Mouse (Mus musculus): ENCODE data around the gene Dgkh. TPM values are rescaled to one million over a fixed set of nuclear protein-coding genes. Genes with fewer than 3 reads are reported as not detected.

Gene Dgkh
- polyA plus RNA-seq, 1 experiment = 1.2 TPM

DNA sequence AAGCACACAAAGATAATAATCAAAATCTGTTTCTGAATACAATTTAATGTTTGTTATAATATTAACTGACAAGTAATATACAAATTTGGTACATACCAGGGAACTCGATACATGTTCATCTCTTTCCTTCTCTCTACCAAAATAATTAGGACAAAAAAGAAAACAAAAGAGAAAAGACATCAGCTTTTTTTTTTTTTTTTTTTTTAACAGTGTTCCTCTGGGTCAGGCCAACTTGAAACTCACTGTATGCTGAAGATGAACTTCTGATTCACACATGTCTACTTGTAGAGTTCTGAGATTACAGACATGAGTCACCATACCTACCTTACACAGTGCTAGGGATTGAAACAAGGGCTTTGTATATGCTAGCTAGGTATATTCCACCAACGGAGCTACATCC, 28.5 kb upstream of the Dgkh start:
- no peak overlapping the region for H3ac ChIP-seq (ENCODE audit: control insufficient read depth, insufficient read length, low read depth)
- no peaks in the 10 kb centered on the region for H3K27me3 ChIP-seq (ENCODE audit: control insufficient read depth, insufficient read depth, insufficient read length)
- TF ChIP-seq CTCF (IDR thresholded peaks at IDR 0.05; ENCODE audit: control insufficient read depth, insufficient read depth, insufficient read length) (no peak), CEBPB (IDR thresholded peaks at IDR 0.05; ENCODE audit: low read depth) (no peak), FOSL1 (IDR thresholded peaks at IDR 0.05; ENCODE audit: insufficient read depth, low read length, poor library complexity, severe bottlenecking) (no peak), USF1 (IDR thresholded peaks at IDR 0.05; ENCODE audit: low read depth) (no peak), MYOD1 (IDR thresholded peaks at IDR 0.05; ENCODE audit: control insufficient read depth, insufficient read length, low read depth) (no peak), MYOG (IDR thresholded peaks at IDR 0.05; ENCODE audit: control insufficient read depth, extremely low read depth, insufficient read length) (no peak), MAX (IDR thresholded peaks at IDR 0.05) (no peak)
- no peaks in the 10 kb centered on the region for H3K79me2 ChIP-seq (ENCODE audit: control insufficient read depth, insufficient read depth)
- no peaks in the 10 kb centered on the region for H3K36me3 ChIP-seq (ENCODE audit: control insufficient read depth, insufficient read depth)
- H3K4me3 ChIP-seq (ENCODE audit: insufficient read depth, poor library complexity, severe bottlenecking) = no peak overlapping the region
- no peaks in the 10 kb centered on the region for H3K79me3 ChIP-seq (ENCODE audit: low read depth)

DNA sequence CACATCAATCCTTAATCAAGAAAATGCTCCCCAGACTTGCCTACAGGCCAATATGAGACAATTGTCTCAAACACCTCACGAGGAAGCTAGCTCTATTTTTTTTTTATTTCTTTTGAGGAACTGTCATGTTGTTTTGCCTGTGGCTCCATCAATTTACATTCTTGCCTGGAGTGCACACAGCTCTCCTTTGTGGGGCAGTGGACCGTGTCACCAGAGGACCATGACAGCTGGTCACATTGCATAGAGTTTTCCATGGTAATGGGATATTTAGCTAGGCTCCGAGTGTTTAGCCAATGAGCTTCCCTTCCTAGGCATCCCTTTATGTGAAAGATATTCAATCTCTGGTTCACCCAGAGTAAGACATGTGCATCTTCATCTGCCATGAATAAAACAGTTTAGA, 26.9 kb upstream of the Dgkh start:
- Histone ChIP-seq H3K79me2 (ENCODE audit: control insufficient read depth, insufficient read depth) (no peaks in the 10 kb centered on the region), H3K27me3 (ENCODE audit: control insufficient read depth, insufficient read depth, insufficient read length) (no peaks in the 10 kb centered on the region), H3ac (ENCODE audit: control insufficient read depth, insufficient read length, low read depth) (no peak overlapping the region), H3K4me3 (ENCODE audit: insufficient read depth, poor library complexity, severe bottlenecking) (no peak overlapping the region), H3K36me3 (ENCODE audit: control insufficient read depth, insufficient read depth) (no peaks in the 10 kb centered on the region), H3K79me3 (ENCODE audit: low read depth) (no peaks in the 10 kb centered on the region)
- no peak for TF ChIP-seq MYOG (IDR thresholded peaks at IDR 0.05; ENCODE audit: control insufficient read depth, extremely low read depth, insufficient read length)
- TF ChIP-seq CEBPB (IDR thresholded peaks at IDR 0.05; ENCODE audit: low read depth) = no peak
- no peak for TF ChIP-seq MAX (IDR thresholded peaks at IDR 0.05)
- TF ChIP-seq FOSL1 (IDR thresholded peaks at IDR 0.05; ENCODE audit: insufficient read depth, low read length, poor library complexity, severe bottlenecking) = no peak
- no peak for TF ChIP-seq USF1 (IDR thresholded peaks at IDR 0.05; ENCODE audit: low read depth)
- TF ChIP-seq MYOD1 (IDR thresholded peaks at IDR 0.05; ENCODE audit: control insufficient read depth, insufficient read length, low read depth) = no peak
- TF ChIP-seq CTCF (IDR thresholded peaks at IDR 0.05; ENCODE audit: control insufficient read depth, insufficient read depth, insufficient read length) = no peak

DNA sequence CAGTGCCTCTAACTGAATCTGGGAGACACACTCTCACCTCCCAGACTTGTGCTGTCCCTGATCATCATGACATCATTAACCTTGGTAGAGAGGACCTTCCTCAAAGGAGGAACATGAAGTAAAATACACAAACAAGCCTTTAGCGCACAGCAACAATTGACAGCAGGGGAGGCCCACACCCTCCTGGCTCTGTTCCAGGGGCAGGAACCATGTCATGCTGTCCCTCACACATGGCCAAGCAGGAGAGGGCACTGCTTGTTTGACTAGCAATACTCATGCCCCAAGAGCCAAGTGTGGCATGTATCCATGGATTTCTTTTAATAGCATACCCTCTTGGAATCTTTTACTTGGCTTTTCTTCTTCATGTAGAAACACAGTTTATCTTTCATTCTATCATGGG, 22.7 kb upstream of the Dgkh start:
- Histone ChIP-seq H3K36me3 (ENCODE audit: control insufficient read depth, insufficient read depth) (no peaks in the 10 kb centered on the region), H3K27me3 (ENCODE audit: control insufficient read depth, insufficient read depth, insufficient read length) (no peaks in the 10 kb centered on the region), H3K4me3 (ENCODE audit: insufficient read depth, poor library complexity, severe bottlenecking) (no peak overlapping the region), H3ac (ENCODE audit: control insufficient read depth, insufficient read length, low read depth) (no peak overlapping the region), H3K79me3 (ENCODE audit: low read depth) (no peaks in the 10 kb centered on the region), H3K79me2 (ENCODE audit: control insufficient read depth, insufficient read depth) (no peaks in the 10 kb centered on the region)
- TF ChIP-seq MYOG (IDR thresholded peaks at IDR 0.05; ENCODE audit: control insufficient read depth, extremely low read depth, insufficient read length) = no peak
- TF ChIP-seq FOSL1 (IDR thresholded peaks at IDR 0.05; ENCODE audit: insufficient read depth, low read length, poor library complexity, severe bottlenecking) = no peak
- TF ChIP-seq CEBPB (IDR thresholded peaks at IDR 0.05; ENCODE audit: low read depth) = no peak
- TF ChIP-seq MAX (IDR thresholded peaks at IDR 0.05) = no peak

DNA sequence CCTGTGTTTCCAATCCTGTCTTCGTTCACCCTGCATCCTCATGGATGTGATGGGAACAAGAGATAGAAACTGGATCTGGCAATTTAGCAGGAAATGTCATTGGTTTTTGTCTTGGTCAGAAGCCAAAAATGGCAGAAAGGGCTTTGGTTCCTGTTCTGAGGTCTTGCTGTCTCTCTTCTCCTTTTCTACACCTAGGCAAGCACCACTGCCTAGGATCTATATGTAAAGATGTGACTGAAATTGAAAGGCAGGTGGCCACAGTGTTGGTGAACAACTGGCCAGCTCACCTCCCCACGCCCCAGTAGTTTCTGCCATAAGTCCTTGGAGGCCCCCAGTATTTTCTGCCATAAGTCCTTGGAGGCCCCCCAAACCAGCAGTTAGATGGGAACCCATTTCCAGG, 16.1 kb upstream of the Dgkh start:
- no peaks in the 10 kb centered on the region for H3K79me2 ChIP-seq (ENCODE audit: control insufficient read depth, insufficient read depth)
- H3ac ChIP-seq (ENCODE audit: control insufficient read depth, insufficient read length, low read depth) = no peak overlapping the region
- no peaks in the 10 kb centered on the region for H3K79me3 ChIP-seq (ENCODE audit: low read depth)
- H3K27me3 ChIP-seq (ENCODE audit: control insufficient read depth, insufficient read depth, insufficient read length) = no peaks in the 10 kb centered on the region
- TF ChIP-seq CTCF (IDR thresholded peaks at IDR 0.05; ENCODE audit: control insufficient read depth, insufficient read depth, insufficient read length) = no peak
- no peak for TF ChIP-seq CEBPB (IDR thresholded peaks at IDR 0.05; ENCODE audit: low read depth)
- no peak for TF ChIP-seq MYOD1 (IDR thresholded peaks at IDR 0.05; ENCODE audit: control insufficient read depth, insufficient read length, low read depth)
- no peak for TF ChIP-seq MAX (IDR thresholded peaks at IDR 0.05)
- TF ChIP-seq USF1 (IDR thresholded peaks at IDR 0.05; ENCODE audit: low read depth) = no peak
- TF ChIP-seq MYOG (IDR thresholded peaks at IDR 0.05; ENCODE audit: control insufficient read depth, extremely low read depth, insufficient read length) = no peak
- no peak for TF ChIP-seq FOSL1 (IDR thresholded peaks at IDR 0.05; ENCODE audit: insufficient read depth, low read length, poor library complexity, severe bottlenecking)
- no peak overlapping the region for H3K4me3 ChIP-seq (ENCODE audit: insufficient read depth, poor library complexity, severe bottlenecking)
- H3K36me3 ChIP-seq (ENCODE audit: control insufficient read depth, insufficient read depth) = no peaks in the 10 kb centered on the region

DNA sequence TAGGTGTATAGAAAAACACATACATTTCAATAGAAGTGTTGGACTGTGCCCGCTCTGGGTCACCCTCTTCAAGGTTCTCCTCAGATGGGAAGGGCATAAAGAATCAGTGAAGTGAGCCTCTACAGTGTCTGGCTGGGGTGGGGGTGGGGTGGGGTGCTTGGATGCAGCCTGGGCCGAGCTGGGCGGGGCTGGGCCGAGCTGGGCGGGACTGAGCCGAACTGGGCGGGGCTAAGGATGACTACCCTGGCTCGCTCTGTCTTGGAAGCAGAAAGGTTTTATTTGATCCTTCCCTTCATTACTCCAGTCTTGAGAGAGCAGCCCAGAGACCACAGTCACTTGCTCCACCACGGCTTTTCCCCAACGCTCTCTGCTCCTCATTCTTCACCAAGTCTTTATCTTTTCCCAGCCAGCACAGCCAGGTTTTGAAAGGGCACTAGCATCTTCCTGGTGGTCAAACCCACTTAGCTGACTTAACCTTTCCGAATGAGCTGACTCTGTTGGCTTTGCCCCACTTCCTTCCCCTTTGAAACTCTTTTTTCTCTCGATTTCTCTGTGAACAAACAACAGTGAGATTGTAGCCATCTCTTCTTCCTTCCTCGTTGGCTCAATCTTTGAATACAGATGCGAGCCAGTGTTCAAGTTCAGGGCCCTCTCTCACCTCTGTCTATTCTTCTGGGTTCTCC, 15.5 kb upstream of the Dgkh start:
- TF ChIP-seq MYOG (IDR thresholded peaks at IDR 0.05; ENCODE audit: control insufficient read depth, extremely low read depth, insufficient read length) (no peak), MYOD1 (IDR thresholded peaks at IDR 0.05; ENCODE audit: control insufficient read depth, insufficient read length, low read depth) (no peak), USF1 (IDR thresholded peaks at IDR 0.05; ENCODE audit: low read depth) (no peak), CEBPB (IDR thresholded peaks at IDR 0.05; ENCODE audit: low read depth) (no peak), MAX (IDR thresholded peaks at IDR 0.05) (no peak), CTCF (IDR thresholded peaks at IDR 0.05; ENCODE audit: control insufficient read depth, insufficient read depth, insufficient read length) (no peak), FOSL1 (IDR thresholded peaks at IDR 0.05; ENCODE audit: insufficient read depth, low read length, poor library complexity, severe bottlenecking) (no peak)
- H3K36me3 ChIP-seq (ENCODE audit: control insufficient read depth, insufficient read depth) = no peaks in the 10 kb centered on the region
- no peaks in the 10 kb centered on the region for H3K79me2 ChIP-seq (ENCODE audit: control insufficient read depth, insufficient read depth)
- no peak overlapping the region for H3ac ChIP-seq (ENCODE audit: control insufficient read depth, insufficient read length, low read depth)
- no peaks in the 10 kb centered on the region for H3K27me3 ChIP-seq (ENCODE audit: control insufficient read depth, insufficient read depth, insufficient read length)
- H3K79me3 ChIP-seq (ENCODE audit: low read depth) = no peaks in the 10 kb centered on the region
- H3K4me3 ChIP-seq (ENCODE audit: insufficient read depth, poor library complexity, severe bottlenecking) = no peak overlapping the region

DNA sequence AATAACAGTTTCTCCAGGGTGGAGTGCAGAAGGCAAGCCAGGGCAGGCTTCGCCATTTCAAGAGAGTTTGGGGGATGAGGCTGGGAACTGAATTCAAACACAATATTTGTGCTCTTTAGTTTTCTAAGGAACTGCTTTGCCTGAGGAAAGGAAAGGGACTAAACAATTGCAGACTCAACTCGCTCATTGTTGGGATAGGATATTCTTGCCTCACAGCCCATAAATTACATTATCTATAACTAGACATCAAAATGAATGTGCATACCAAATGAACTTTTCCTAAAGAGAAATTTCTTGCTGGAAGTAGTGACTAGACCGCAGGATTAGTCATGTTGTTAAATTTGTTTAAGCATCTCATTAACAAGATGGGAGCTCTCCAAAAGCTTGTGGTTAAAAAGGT, 14.9 kb upstream of the Dgkh start:
- H3K79me3 ChIP-seq (ENCODE audit: low read depth) = no peaks in the 10 kb centered on the region
- TF ChIP-seq MYOD1 (IDR thresholded peaks at IDR 0.05; ENCODE audit: control insufficient read depth, insufficient read length, low read depth) = no peak
- no peak for TF ChIP-seq MYOG (IDR thresholded peaks at IDR 0.05; ENCODE audit: control insufficient read depth, extremely low read depth, insufficient read length)
- no peak for TF ChIP-seq MAX (IDR thresholded peaks at IDR 0.05)
- TF ChIP-seq CTCF (IDR thresholded peaks at IDR 0.05; ENCODE audit: control insufficient read depth, insufficient read depth, insufficient read length) = no peak
- TF ChIP-seq CEBPB (IDR thresholded peaks at IDR 0.05; ENCODE audit: low read depth) = no peak
- TF ChIP-seq FOSL1 (IDR thresholded peaks at IDR 0.05; ENCODE audit: insufficient read depth, low read length, poor library complexity, severe bottlenecking) = no peak
- TF ChIP-seq USF1 (IDR thresholded peaks at IDR 0.05; ENCODE audit: low read depth) = no peak
- H3ac ChIP-seq (ENCODE audit: control insufficient read depth, insufficient read length, low read depth) = no peak overlapping the region
- no peak overlapping the region for H3K4me3 ChIP-seq (ENCODE audit: insufficient read depth, poor library complexity, severe bottlenecking)
- no peaks in the 10 kb centered on the region for H3K36me3 ChIP-seq (ENCODE audit: control insufficient read depth, insufficient read depth)
- no peaks in the 10 kb centered on the region for H3K27me3 ChIP-seq (ENCODE audit: control insufficient read depth, insufficient read depth, insufficient read length)
- no peaks in the 10 kb centered on the region for H3K79me2 ChIP-seq (ENCODE audit: control insufficient read depth, insufficient read depth)
